Mouse (Mus musculus): ENCODE data around the gene 2900011O08Rik.

The 2900011O08Rik gene

GRCm38 (mm10) chr16:14137976-14138561, 151.7 kb downstream of the 2900011O08Rik start:
- DNase-seq (ENCODE audit: low read depth): no peak

GRCm38 (mm10) chr16:14139106-14139505, 152.7 kb downstream of the 2900011O08Rik start:
- no peak for DNase-seq (ENCODE audit: low read depth)

DNA sequence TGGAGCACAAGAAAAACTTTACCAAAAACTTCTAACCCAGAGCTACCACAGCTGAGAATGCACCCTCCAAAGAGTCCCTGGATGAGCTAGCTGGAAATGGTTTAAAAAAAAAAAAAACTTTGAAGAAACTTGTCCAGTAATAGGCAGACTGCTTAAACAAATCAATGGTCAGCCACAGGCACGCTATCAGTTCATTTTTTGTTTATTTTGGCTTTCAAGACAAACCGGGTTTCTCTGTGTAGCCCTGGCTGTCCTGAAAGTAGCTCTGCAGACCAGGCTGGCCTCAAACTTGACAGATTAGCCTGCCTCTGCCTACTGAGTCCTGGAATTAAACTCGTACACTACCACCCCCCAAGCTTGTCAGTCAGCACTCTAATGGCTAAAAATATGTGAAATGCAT, 156.9 kb downstream of the 2900011O08Rik start:
- no peak for DNase-seq (ENCODE audit: low read depth)

DNA sequence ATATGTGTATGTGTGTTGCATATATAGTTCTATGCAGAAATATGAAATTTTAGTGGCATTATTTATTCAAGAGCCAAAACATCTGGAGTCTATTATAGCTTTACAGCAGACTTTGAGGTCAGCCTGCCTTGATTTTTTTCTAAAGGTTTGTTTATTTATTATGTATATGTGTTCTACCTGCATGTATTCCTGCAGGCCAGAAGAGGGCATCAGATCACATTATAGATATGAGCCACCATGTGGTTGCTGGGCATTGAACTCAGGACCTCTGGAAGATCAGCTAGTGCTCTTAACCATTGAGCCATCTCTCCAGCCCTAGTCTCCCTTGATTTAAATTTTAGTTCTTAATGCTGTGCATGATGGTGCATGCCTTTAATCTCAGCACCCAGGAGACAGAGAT, 161.3 kb downstream of the 2900011O08Rik start:
- DNase-seq (ENCODE audit: low read depth): peak; percentile 48

Data from 416B (cell line).